19 mouse cellular contexts compared by ENCODE assay signal in the genomic region with DNA sequence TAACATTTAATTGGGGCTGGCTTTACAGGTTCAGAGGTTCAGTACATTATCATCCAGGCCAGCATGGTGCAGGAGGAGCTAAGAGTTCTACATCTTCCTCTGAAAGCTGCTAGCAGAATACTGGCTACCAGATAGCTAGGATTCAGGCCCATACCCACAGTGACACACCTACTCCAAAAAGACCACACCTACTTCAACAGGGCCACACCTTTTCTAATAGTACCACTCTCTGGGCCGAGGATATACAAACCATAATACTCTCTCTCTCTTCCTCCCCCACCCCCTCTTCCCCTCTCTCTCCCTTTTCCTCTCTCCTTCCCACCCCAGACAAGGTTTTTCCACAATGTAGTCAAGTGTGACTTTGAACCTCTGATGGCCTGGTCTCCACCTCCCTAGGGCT. TPM values are rescaled to one million over a fixed set of nuclear protein-coding genes. Genes with fewer than 3 reads are reported as not detected.
"Had no signal": no experiment of that assay in that cellular context is flagged by ENCODE, and none has a peak within 500 bp of the region (broad histone marks: within the 10 kb centered on the region; RNA-seq: fewer than 3 reads in every experiment).

No protein-coding gene starts in this region.

- ATAC-seq: intestine, postnatal 0 days; lung, postnatal 0 days; midbrain, embryonic 15.5 days had no signal

- H3K4me3 ChIP-seq: layer of hippocampus, adult 2 months; limb, embryonic 10.5 days; limb, embryonic 13.5 days; midbrain, embryonic 12.5 days; midbrain, embryonic 15.5 days; neural tube, embryonic 12.5 days; neural tube, embryonic 15.5 days had no signal

- H3K36me3 ChIP-seq: limb, embryonic 10.5 days; limb, embryonic 13.5 days; midbrain, embryonic 12.5 days; midbrain, embryonic 15.5 days; neural tube, embryonic 12.5 days; neural tube, embryonic 15.5 days had no signal

- H3K9ac ChIP-seq: limb, embryonic 13.5 days; lung, embryonic 14.5 days; midbrain, embryonic 12.5 days; midbrain, embryonic 15.5 days; neural tube, embryonic 12.5 days; neural tube, embryonic 15.5 days had no signal

- H3K9me3 ChIP-seq: limb, embryonic 10.5 days; limb, embryonic 13.5 days; midbrain, embryonic 12.5 days; midbrain, embryonic 15.5 days; neural tube, embryonic 12.5 days; neural tube, embryonic 15.5 days had no signal

- H3K4me1 ChIP-seq: neural tube, embryonic 12.5 days had no signal

- H3K4me2 ChIP-seq: limb, embryonic 13.5 days; lung, embryonic 14.5 days; midbrain, embryonic 12.5 days; midbrain, embryonic 15.5 days; neural tube, embryonic 12.5 days; neural tube, embryonic 15.5 days had no signal

- H3K27ac ChIP-seq: kidney, postnatal 0 days; layer of hippocampus, adult 2 months; limb, embryonic 10.5 days; limb, embryonic 13.5 days; macrophage; midbrain, embryonic 12.5 days; midbrain, embryonic 15.5 days; neural tube, embryonic 12.5 days; neural tube, embryonic 15.5 days had no signal

- DNase-seq: kidney, adult 2 months; kidney, postnatal 25 days; layer of hippocampus, adult 9-11 months; lung, embryonic 14.5 days; retina, postnatal 1 day; thymus, adult 18-20 months; thymus, postnatal 4 days had no signal

- H3K27me3 ChIP-seq: neural tube, embryonic 12.5 days had no signal

RNA-seq across cellular contexts. Expression of a gene that starts 55.2 kb away (rescaled TPM):
- total RNA-seq: megakaryocyte, adult 5-6 weeks had no signal
